Mouse (Mus musculus) urinary bladder, adult 18-20 months (tissue): ENCODE data around the gene Olfr881.

Experiments used
- DNase-seq, 2 experiments: peaks; one replicate each; pipeline ENCODE4 v3.0.0; 2022; ENCODE audit warnings: low spot score in 2 of 2, mixed read lengths in 2 of 2

The Olfr881 gene

GRCm38 (mm10) chr9:37991525-37991924 is at the start of gene Olfr881:
Gene Olfr881, plus strand, starts transcription at chr9:37991825.
- no peak for DNase-seq

GRCm38 (mm10) chr9:37998581-37999204 is 7.1 kb downstream of the Olfr881 start:
- DNase-seq, result no peak

- no peak for DNase-seq
Measured at GRCm38 (mm10) chr9:38000021-38000420, 8.4 kb downstream of the Olfr881 start.

- DNase-seq, result no peak
Measured at GRCm38 (mm10) chr9:38025508-38025907, 33.9 kb downstream of the Olfr881 start, which contains the start of gene Olfr883. Gene Olfr883, plus strand, starts transcription at chr9:38025808.
